Mouse (Mus musculus) mammary gland, adult 2 months (tissue): ENCODE data around the gene Olfr263. TPM values are rescaled to one million over a fixed set of nuclear protein-coding genes. Genes with fewer than 3 reads are reported as not detected.

Experiments used
- polyA plus RNA-seq: library from polyadenylated mRNA; depleted of rRNA; stranded (reverse); fragments of >200 nt; gene quantifications from 2 replicates; pipeline ENCODE4 v1.2.3, GENCODE M21; 2012; ENCODE audit warnings: low replicate concordance; rRNA removed

Gene Olfr263
- polyA plus RNA-seq = not detected in 2 replicates

GRCm38 (mm10) chr13:21129339-21129738, at the start of gene Olfr263:
Gene Olfr263 (plus strand): TSS chr13:21129639.

GRCm38 (mm10) chr13:21111183-21111582, 18.3 kb upstream of the Olfr263 start, which contains the start of gene Olfr1369-ps1:
Gene Olfr1369-ps1 (plus strand): TSS chr13:21111483.

GRCm38 (mm10) chr13:21145767-21146166, 16.3 kb downstream of the Olfr263 start, which contains the start of gene Olfr1368:
Gene Olfr1368 (minus strand): TSS chr13:21145867.

DNA sequence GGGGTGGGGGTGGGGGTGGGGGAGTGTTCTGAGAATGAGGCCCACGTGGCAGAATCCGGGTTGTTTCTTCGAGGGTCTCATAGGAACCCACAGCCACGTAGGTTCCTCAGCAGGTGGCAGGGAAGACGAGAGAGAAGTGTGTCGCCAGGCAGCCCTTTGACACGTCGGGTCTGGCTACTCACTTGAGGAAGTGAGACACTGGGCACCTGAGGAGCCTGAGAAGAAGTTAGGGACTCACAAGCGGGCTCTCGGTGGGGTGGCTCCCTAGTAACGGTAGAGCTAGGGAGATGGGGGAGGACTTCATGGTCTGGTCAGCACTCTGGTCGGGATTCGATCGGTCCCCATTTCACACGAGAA, 49.9 kb downstream of the Olfr263 start, which contains the start of gene Trim27:
Gene Trim27, plus strand, starts transcription at position 79 of the 357 bp plus-strand sequence.

Other genes with a start within 250 kb of the Olfr263 start
- gene Olfr1370, start 54.7 kb upstream of the Olfr263 start, polyA plus RNA-seq = not detected in 2 replicates
- gene Olfr1369-ps1, start 18.2 kb upstream of the Olfr263 start, polyA plus RNA-seq = not detected in 2 replicates
- gene Olfr1368, start 16.2 kb downstream of the Olfr263 start, polyA plus RNA-seq = not detected in 2 replicates
- 39.6 and 101 TPM in 2 replicates for gene Trim27, start 49.8 kb downstream of the Olfr263 start, polyA plus RNA-seq
- not detected in 2 replicates for gene Gpx5, start 163.1 kb downstream of the Olfr263 start, polyA plus RNA-seq
- gene Gpx6, start 182.5 kb downstream of the Olfr263 start, polyA plus RNA-seq = not detected in 2 replicates
- not detected in 2 replicates for gene Olfr1367, start 217.3 kb downstream of the Olfr263 start, polyA plus RNA-seq
- 0.57 and 1.9 TPM in 2 replicates for gene Zscan12, start 233.2 kb downstream of the Olfr263 start, polyA plus RNA-seq